Mouse (Mus musculus): ENCODE measurements at regions not wholly inside any gene's neighbourhood (a gene's known extent, or its start where the extent isn't known, plus 50 kb on each side); places are given as distances from the start of the nearest gene placed in this dataset.

- H3K36me3 ChIP-seq = no peaks in the 10 kb centered on the region
- no peaks in the 10 kb centered on the region for H3K4me1 ChIP-seq (replicated peaks)
- no peak overlapping the region for H3K27ac ChIP-seq (replicated peaks)
- H3K9me3 ChIP-seq = no peaks in the 10 kb centered on the region
- H3K4me2 ChIP-seq = no peak overlapping the region
- no peak overlapping the region for H3K9ac ChIP-seq
- no peak overlapping the region for H3K4me3 ChIP-seq
- no peaks in the 10 kb centered on the region for H3K27me3 ChIP-seq
- WGBS = 23% methylated on average over 1 of the region's 1 CpGs
- ATAC-seq (ENCODE audit: low read depth) = no peak
Observed at GRCm38 (mm10) chr16:66086499-66086898, 271.4 kb downstream of the Vgll3 start.

GRCm38 (mm10) chr16:66092766-66093165 is 277.7 kb downstream of the Vgll3 start:
- no peaks in the 10 kb centered on the region for H3K36me3 ChIP-seq
- 65% methylated on average over 4 of the region's 4 CpGs for WGBS
- H3K4me1 ChIP-seq (replicated peaks) = peaks cover 7% of the 10 kb centered on the region
- H3K9ac ChIP-seq = no peak overlapping the region
- no peak overlapping the region for H3K4me3 ChIP-seq
- no peaks in the 10 kb centered on the region for H3K27me3 ChIP-seq
- no peaks in the 10 kb centered on the region for H3K9me3 ChIP-seq
- no peak for ATAC-seq (ENCODE audit: low read depth)
- no peak overlapping the region for H3K27ac ChIP-seq (replicated peaks)
- no peak overlapping the region for H3K4me2 ChIP-seq

- WGBS = 47% methylated on average over 7 of the region's 7 CpGs
- Histone ChIP-seq H3K9me3 (no peaks in the 10 kb centered on the region), H3K4me3 (no peak overlapping the region), H3K36me3 (no peaks in the 10 kb centered on the region), H3K9ac (no peak overlapping the region), H3K27me3 (no peaks in the 10 kb centered on the region), H3K27ac (replicated peaks) (no peak overlapping the region), H3K4me2 (no peak overlapping the region), H3K4me1 (replicated peaks) (peaks cover 7% of the 10 kb centered on the region)
- ATAC-seq (ENCODE audit: low read depth) = peak; percentile 91
Observed at GRCm38 (mm10) chr16:66095682-66096081, 280.6 kb downstream of the Vgll3 start.

- WGBS = 94% methylated on average over 3 of the region's 3 CpGs
- H3K4me1 ChIP-seq (replicated peaks) = no peaks in the 10 kb centered on the region
- no peaks in the 10 kb centered on the region for H3K9me3 ChIP-seq
- H3K36me3 ChIP-seq = no peaks in the 10 kb centered on the region
- H3K27ac ChIP-seq (replicated peaks) = no peak overlapping the region
- no peaks in the 10 kb centered on the region for H3K27me3 ChIP-seq
- no peak overlapping the region for H3K4me2 ChIP-seq
- no peak for ATAC-seq (ENCODE audit: low read depth)
- no peak overlapping the region for H3K4me3 ChIP-seq
- H3K9ac ChIP-seq = no peak overlapping the region
Observed at GRCm38 (mm10) chr16:66117930-66118329, 302.9 kb downstream of the Vgll3 start.

- H3K27ac ChIP-seq (replicated peaks) = no peak overlapping the region
- 80% methylated on average over 3 of the region's 3 CpGs for WGBS
- no peak for ATAC-seq (ENCODE audit: low read depth)
- no peak overlapping the region for H3K9ac ChIP-seq
- H3K4me2 ChIP-seq = no peak overlapping the region
- no peaks in the 10 kb centered on the region for H3K4me1 ChIP-seq (replicated peaks)
- no peaks in the 10 kb centered on the region for H3K36me3 ChIP-seq
- no peak overlapping the region for H3K4me3 ChIP-seq
- H3K27me3 ChIP-seq = no peaks in the 10 kb centered on the region
- no peaks in the 10 kb centered on the region for H3K9me3 ChIP-seq
Observed at GRCm38 (mm10) chr16:66137755-66138154, 322.7 kb downstream of the Vgll3 start.

GRCm38 (mm10) chr16:66144765-66145164 is 329.7 kb downstream of the Vgll3 start:
- no peaks in the 10 kb centered on the region for H3K27me3 ChIP-seq
- no peaks in the 10 kb centered on the region for H3K9me3 ChIP-seq
- H3K36me3 ChIP-seq = no peaks in the 10 kb centered on the region
- no peak overlapping the region for H3K27ac ChIP-seq (replicated peaks)
- no peaks in the 10 kb centered on the region for H3K4me1 ChIP-seq (replicated peaks)
- ATAC-seq (ENCODE audit: low read depth) = no peak
- H3K9ac ChIP-seq = no peak overlapping the region
- H3K4me3 ChIP-seq = no peak overlapping the region
- no peak overlapping the region for H3K4me2 ChIP-seq

- Histone ChIP-seq H3K27me3 (no peaks in the 10 kb centered on the region), H3K36me3 (no peaks in the 10 kb centered on the region), H3K4me1 (replicated peaks) (no peaks in the 10 kb centered on the region), H3K4me2 (no peak overlapping the region), H3K4me3 (no peak overlapping the region), H3K27ac (replicated peaks) (no peak overlapping the region), H3K9ac (no peak overlapping the region), H3K9me3 (no peaks in the 10 kb centered on the region)
- WGBS = 5% methylated on average over 1 of the region's 1 CpGs
- no peak for ATAC-seq (ENCODE audit: low read depth)
Observed at GRCm38 (mm10) chr16:66145280-66145679, 330.2 kb downstream of the Vgll3 start.

- no peak for ATAC-seq (ENCODE audit: low read depth)
- Histone ChIP-seq H3K4me3 (no peak overlapping the region), H3K9ac (no peak overlapping the region), H3K4me1 (replicated peaks) (no peaks in the 10 kb centered on the region), H3K36me3 (no peaks in the 10 kb centered on the region), H3K27ac (replicated peaks) (no peak overlapping the region), H3K4me2 (no peak overlapping the region), H3K27me3 (no peaks in the 10 kb centered on the region), H3K9me3 (no peaks in the 10 kb centered on the region)
- WGBS = 90% methylated on average over 2 of the region's 2 CpGs
Observed at GRCm38 (mm10) chr16:66168289-66168688, 353.2 kb downstream of the Vgll3 start.

- H3K4me3 ChIP-seq = no peak overlapping the region
- no peaks in the 10 kb centered on the region for H3K27me3 ChIP-seq
- H3K9me3 ChIP-seq = no peaks in the 10 kb centered on the region
- no peaks in the 10 kb centered on the region for H3K36me3 ChIP-seq
- no peak overlapping the region for H3K4me2 ChIP-seq
- no peak overlapping the region for H3K27ac ChIP-seq (replicated peaks)
- H3K9ac ChIP-seq = no peak overlapping the region
- ATAC-seq (ENCODE audit: low read depth) = no peak
- no peaks in the 10 kb centered on the region for H3K4me1 ChIP-seq (replicated peaks)
- WGBS = 35% methylated on average over 2 of the region's 2 CpGs
Observed at GRCm38 (mm10) chr16:66190801-66191200, 375.7 kb downstream of the Vgll3 start.

- no peaks in the 10 kb centered on the region for H3K9me3 ChIP-seq
- no peaks in the 10 kb centered on the region for H3K27me3 ChIP-seq
- H3K27ac ChIP-seq (replicated peaks) = no peak overlapping the region
- no peaks in the 10 kb centered on the region for H3K4me1 ChIP-seq (replicated peaks)
- H3K9ac ChIP-seq = no peak overlapping the region
- no peak overlapping the region for H3K4me2 ChIP-seq
- WGBS = 91% methylated on average over 7 of the region's 7 CpGs
- H3K36me3 ChIP-seq = no peaks in the 10 kb centered on the region
- no peak overlapping the region for H3K4me3 ChIP-seq
- no peak for ATAC-seq (ENCODE audit: low read depth)
Observed at GRCm38 (mm10) chr16:66201406-66201805, 386.3 kb downstream of the Vgll3 start.

Data from neural tube, embryonic 13.5 days (tissue).